Mouse (Mus musculus) adrenal gland (tissue): ENCODE results near the gene Klf9.

Source experiments
- intact Hi-C: fragments of 180-260 bp; cut with DNase I; formaldehyde crosslinking; loops from one replicate; pipeline ENCODE4 v1.15.1; 2025
- long read RNA-seq, 2 experiments: library from polyadenylated mRNA; unstranded; transcript quantifications; one replicate each; pipeline ENCODE4 v2.0.0; 2020; ENCODE audit warnings: borderline replicate concordance in 1 of 2; ENCODE audit not compliant: insufficient replicate concordance in 1 of 2

The Klf9 gene
- long read RNA-seq, experiment 1, full-length matches to known transcripts = 48 of 60 reads
- long read RNA-seq, experiment 1, partial matches to known transcripts = 1 of 60 reads
- long read RNA-seq, experiment 1, other reads (novel, unspliced or antisense) = 11 of 60 reads
- long read RNA-seq, experiment 2, full-length matches to known transcripts = 44 of 63 reads
- long read RNA-seq, experiment 2, partial matches to known transcripts = 2 of 63 reads
- long read RNA-seq, experiment 2, other reads (novel, unspliced or antisense) = 17 of 63 reads

- intact Hi-C loops = no loop called here
Observed at GRCm38 (mm10) chr19:23140689-23141317, at the start of gene Klf9. Gene Klf9, plus strand, starts transcription at chr19:23141226.

DNA sequence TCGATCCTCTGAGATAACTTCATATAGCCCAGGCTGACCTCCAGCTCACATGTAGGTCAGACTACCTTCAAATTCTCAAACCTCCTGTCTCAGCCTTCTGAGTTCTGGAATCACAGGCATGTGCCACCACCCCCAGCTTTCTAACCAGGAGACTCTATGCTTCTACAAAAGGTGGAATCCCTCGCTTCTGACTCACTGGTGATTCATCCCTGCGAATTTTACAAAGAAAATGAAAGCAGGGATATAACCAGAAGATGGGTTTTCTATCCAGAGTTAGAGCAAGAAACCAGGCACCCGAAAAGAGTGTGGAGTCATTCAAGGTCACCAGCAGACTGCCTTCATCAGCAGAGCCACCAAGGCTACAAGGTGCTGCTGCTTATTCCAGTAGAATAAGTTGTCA lies 49.4 kb upstream of the Klf9 start:
- intact Hi-C loops = no loop called here

- intact Hi-C loops = no loop called here
Observed at GRCm38 (mm10) chr19:23093548-23093947, 47.5 kb upstream of the Klf9 start.

DNA sequence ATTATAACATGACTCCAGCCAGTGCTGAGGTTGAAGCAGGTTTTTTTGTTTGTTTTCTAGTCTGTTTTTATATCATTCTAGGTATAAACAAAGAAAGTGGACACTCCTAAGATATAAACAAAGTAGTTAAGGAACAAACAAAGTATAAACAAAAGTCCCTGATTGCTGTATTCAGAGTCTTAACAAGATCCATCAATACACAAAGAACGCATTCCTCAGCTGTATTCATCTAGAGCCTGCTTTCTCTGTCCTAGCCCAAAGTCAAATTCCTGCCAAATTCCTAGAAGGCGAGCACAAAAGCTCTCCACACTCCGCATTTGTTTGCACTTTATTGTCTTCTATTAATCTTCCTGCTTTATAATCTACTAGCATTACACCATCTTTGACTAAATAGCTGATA lies 46.1 kb upstream of the Klf9 start:
- intact Hi-C loops = no loop called here

DNA sequence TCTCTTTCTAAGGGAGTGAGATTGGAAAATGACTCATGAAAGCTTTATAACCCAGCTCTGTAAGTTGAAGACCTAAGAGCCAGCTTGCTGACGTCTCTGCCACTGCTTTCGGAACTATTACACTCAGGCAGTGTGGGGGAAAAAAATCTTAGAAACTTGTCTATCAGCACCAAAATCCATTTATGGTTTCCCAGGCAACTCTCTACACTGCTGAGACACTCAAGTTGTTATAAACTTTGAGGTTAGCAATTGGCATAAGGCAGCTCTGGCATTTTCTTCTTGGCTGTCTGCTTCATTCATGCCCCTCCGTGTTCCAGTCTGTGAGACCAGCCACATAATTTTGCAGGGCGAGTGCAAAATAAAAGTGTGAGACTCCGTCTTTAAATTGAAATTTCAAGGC lies 34.2 kb upstream of the Klf9 start:
- intact Hi-C loops = no loop called here

- intact Hi-C loops = no loop called here
Observed at GRCm38 (mm10) chr19:23107335-23107734, 33.7 kb upstream of the Klf9 start.

DNA sequence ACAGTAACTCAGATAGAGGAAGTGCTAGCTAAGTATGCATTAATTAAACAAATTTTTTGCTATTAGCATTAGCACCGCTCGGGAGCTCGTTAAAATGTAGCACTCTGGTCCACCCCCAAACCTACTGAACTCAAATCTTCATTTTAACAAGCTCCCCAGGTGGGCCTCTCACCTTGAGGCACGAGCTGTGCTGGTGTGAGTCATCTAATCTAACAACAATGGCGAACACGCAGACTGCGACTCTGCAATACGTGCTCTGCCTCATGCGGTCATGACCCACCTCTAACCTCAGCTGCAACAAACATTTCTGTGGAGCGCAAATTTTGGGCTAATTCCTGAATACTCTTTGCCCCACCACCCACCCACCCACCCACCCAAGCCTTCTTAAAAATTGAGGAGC lies 19.2 kb upstream of the Klf9 start:
- intact Hi-C loops = no loop called here

- intact Hi-C loops = no loop called here
Observed at GRCm38 (mm10) chr19:23124023-23124550, 16.9 kb upstream of the Klf9 start.

- intact Hi-C loops = no loop called here
Observed at GRCm38 (mm10) chr19:23125227-23126150, 15.5 kb upstream of the Klf9 start.

GRCm38 (mm10) chr19:23129908-23130307 lies 11.1 kb upstream of the Klf9 start:
- intact Hi-C loops = loop anchor here (5.0 kb wide), 1 partner anchor 73 kb away; no protein-coding TSS in a partner anchor

DNA sequence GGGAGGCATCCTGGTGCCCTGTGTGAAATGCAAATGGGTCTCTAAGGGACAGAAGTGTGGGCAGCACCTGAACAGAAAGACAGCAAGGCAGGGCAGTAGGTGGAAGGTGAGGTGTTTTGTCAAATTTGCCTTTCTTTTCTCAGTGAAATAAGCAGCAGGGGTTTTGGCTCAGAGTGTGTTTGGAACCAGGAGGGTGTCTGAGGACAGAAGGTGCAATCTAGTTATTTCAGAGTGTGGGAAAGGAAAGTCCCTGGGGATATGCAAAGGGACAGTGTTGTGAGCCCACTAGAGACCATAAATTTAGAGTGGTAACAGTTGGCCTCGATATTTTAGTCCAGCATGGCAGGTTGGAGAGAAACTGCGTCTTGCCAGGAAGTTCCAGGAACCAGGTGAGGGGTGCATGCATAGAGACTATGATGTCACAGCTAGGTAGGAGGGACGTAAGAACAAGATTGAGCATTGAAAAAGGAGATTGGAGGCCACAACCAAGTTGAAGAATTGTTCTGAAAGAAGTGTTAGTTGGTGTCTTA lies 8.9 kb upstream of the Klf9 start:
- intact Hi-C loops = loop anchor here (5.0 kb wide), 1 partner anchor 75 kb away; no protein-coding TSS in a partner anchor

- intact Hi-C loops = loop anchor here (5.0 kb wide), 1 partner anchor 76 kb away; no protein-coding TSS in a partner anchor
Observed at GRCm38 (mm10) chr19:23132720-23133426, 8.2 kb upstream of the Klf9 start.

- intact Hi-C loops = loop anchor here (5.0 kb wide), 1 partner anchor 76 kb away; no protein-coding TSS in a partner anchor
Observed at GRCm38 (mm10) chr19:23133427-23134094, 7.5 kb upstream of the Klf9 start.

DNA sequence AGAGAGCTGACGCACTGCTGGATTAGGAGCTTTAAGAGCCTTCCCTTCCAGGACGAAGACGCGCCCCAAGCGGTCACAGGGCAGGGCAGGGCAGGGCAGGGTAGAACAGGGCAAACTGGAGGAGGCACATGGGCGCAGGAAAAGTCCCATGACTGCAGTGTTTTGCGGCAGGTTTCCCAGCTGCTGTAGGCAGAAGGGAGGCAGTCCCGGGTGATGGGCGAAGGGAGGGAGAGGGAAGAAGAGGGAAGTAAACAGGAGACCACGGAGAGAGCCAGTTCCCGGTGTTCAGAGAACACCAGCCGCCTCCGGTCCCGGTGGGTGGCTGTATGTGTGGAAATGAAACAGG lies 7.0 kb upstream of the Klf9 start:
- intact Hi-C loops = loop anchor here (5.0 kb wide), 1 partner anchor 77 kb away; no protein-coding TSS in a partner anchor

- intact Hi-C loops = loop anchor here (5.0 kb wide), 1 partner anchor 77 kb away; no protein-coding TSS in a partner anchor
Observed at GRCm38 (mm10) chr19:23134441-23135301, 6.4 kb upstream of the Klf9 start.

DNA sequence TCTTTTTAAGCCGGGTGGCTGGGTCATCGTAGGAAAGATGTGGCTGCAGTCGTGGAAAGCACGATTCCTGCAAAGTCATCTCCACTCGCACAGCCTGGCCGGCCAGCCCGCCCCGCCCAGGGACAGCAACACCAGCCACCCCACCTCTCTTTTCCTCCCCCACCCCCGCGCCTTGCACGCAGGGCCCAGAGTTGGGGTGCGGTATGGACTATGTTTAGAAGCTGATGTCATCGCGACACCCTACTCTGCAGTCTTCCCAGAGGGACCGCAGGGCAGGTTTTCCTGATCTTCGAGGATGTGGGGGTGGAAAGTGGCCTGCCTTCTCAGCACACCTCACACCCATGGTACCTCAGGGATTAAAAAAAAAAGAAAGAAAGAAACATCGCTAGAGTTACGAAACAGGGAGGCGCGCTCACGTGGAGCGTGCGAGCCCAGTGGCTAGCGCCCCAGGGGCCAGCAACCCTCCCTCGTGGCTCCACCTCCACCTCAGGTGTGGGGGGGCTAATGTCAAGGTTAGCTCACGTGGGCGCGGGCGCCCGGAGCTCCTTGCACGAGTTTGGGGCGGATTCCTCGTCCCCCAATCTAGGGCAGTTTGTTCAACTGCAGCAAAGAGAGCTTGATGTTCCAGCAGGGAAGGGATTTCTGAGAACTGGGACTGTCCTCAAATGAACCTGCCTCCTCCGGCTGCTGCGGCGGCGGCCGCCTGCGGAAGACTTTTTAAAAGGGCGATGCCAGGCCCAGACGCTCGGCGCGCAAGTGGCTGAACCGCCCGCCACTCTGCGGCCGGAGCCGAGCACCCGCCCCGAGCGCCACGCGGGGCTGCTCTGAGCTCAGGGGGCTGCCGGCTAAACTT lies 5.5 kb upstream of the Klf9 start:
- intact Hi-C loops = no loop called here

DNA sequence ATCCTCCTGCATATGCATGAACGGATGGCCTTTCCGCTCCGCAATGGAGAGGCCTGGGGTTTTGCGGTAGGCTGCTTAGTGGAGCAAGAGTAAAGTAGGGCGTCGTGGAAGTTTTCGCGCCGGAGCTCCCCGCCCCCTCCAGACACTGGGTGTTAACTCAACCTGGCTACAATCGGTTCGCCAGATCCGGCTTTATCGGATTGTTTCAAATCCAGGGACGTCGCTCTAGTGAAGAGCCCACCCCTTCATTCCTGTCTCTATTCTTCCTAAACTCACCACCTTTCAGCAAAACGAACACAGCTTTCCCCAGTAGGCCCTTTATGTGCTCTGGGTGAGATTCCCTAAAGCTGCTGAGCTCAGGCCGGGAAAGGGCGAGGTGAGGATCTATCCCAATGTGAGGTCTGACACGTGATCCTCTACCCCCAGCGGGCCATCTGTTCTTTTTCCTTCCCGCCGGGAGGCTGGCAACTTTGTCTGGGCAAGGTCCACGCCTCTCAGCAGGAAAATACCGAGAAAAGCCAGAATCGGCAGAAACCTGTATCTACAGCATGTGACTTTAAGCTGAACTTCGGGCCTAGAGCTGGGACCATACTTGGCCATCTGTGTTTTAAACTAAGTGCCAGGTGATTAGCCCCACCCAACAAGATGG lies 4.7 kb upstream of the Klf9 start:
- intact Hi-C loops = no loop called here

DNA sequence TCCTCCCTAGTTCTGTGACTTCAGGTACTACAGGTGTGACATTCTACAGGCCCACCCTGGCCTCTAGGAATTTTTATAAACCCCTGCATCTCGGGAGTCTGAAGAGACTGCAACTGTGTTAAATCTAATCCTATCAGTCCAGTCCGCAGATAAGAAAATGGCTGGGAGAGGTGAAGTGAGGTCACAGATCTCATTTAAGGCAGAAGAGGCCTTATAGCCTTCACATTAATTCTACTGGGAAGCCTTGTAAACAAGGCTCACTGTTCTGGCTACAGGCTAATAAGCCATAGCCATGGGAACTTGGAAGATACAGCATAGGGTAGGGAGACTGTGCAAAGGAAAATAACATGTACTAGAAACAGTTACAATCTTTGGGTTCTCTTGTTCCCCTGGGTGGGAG lies 3.7 kb upstream of the Klf9 start:
- intact Hi-C loops = no loop called here
